Mouse (Mus musculus): ENCODE measurements around the gene Nuak2. TPM values are rescaled to one million over a fixed set of nuclear protein-coding genes. Genes with fewer than 3 reads are reported as not detected.

The Nuak2 gene
- polyA plus RNA-seq, 1 experiment from 2014 or later = 105 TPM

- Histone ChIP-seq H3K9me3 (ENCODE audit: control insufficient read depth, low read length) (no peaks in the 10 kb centered on the region), H3K36me3 (ENCODE audit: control insufficient read depth, insufficient read depth, low read length) (no peaks in the 10 kb centered on the region), H3K4me1 (ENCODE audit: control insufficient read depth, insufficient read depth, low read length) (peaks cover 39% of the 10 kb centered on the region), H3K4me2 (no peak overlapping the region), H3K9ac (ENCODE audit: low read length) (0 out of 2 replicates have a peak overlapping the region, but pooled peaks have one; percentile 10), H3K27ac (ENCODE audit: low read depth, low read length) (no peak overlapping the region), H3K4me3 (ENCODE audit: low read depth, low read length) (no peak overlapping the region), H3K27me3 (ENCODE audit: control insufficient read depth, insufficient read depth, low read length) (no peaks in the 10 kb centered on the region)
- WGBS = 56% methylated on average over 21 of the region's 21 CpGs
- DNase-seq (ENCODE audit: low spot score, missing footprints) = peak; percentile 85
- ATAC-seq (ENCODE audit: low FRiP score) = no peak
Observed at GRCm38 (mm10) chr1:132292318-132293129, 23.4 kb upstream of the Nuak2 start.

GRCm38 (mm10) chr1:132295506-132295905 lies 20.4 kb upstream of the Nuak2 start:
- peaks cover 37% of the 10 kb centered on the region for H3K4me1 ChIP-seq (ENCODE audit: control insufficient read depth, insufficient read depth, low read length)

GRCm38 (mm10) chr1:132296051-132296450 lies 19.9 kb upstream of the Nuak2 start:
- Histone ChIP-seq H3K36me3 (ENCODE audit: control insufficient read depth, insufficient read depth, low read length) (no peaks in the 10 kb centered on the region), H3K9ac (ENCODE audit: low read length) (no peak overlapping the region), H3K27me3 (ENCODE audit: control insufficient read depth, insufficient read depth, low read length) (peaks cover 6% of the 10 kb centered on the region; the same call in 1 of the 2 replicates), H3K27ac (ENCODE audit: low read depth, low read length) (no peak overlapping the region), H3K9me3 (ENCODE audit: control insufficient read depth, low read length) (no peaks in the 10 kb centered on the region), H3K4me3 (ENCODE audit: low read depth, low read length) (no peak overlapping the region), H3K4me1 (ENCODE audit: control insufficient read depth, insufficient read depth, low read length) (peaks cover 35% of the 10 kb centered on the region), H3K4me2 (no peak overlapping the region)
- ATAC-seq (ENCODE audit: low FRiP score) = no peak
- DNase-seq (ENCODE audit: low spot score, missing footprints) = no peak
- 61% methylated on average over 3 of the region's 3 CpGs for WGBS

More at GRCm38 (mm10) chr1:132295506-132295905, 20.4 kb upstream of the Nuak2 start:
- Histone ChIP-seq H3K9ac (ENCODE audit: low read length) (no peak overlapping the region), H3K27ac (ENCODE audit: low read depth, low read length) (no peak overlapping the region), H3K27me3 (ENCODE audit: control insufficient read depth, insufficient read depth, low read length) (peaks cover 6% of the 10 kb centered on the region; the same call in 1 of the 2 replicates), H3K4me2 (no peak overlapping the region), H3K36me3 (ENCODE audit: control insufficient read depth, insufficient read depth, low read length) (no peaks in the 10 kb centered on the region), H3K4me3 (ENCODE audit: low read depth, low read length) (no peak overlapping the region), H3K9me3 (ENCODE audit: control insufficient read depth, low read length) (no peaks in the 10 kb centered on the region)
- 73% methylated on average over 7 of the region's 7 CpGs for WGBS
- DNase-seq (ENCODE audit: low spot score, missing footprints) = no peak
- no peak for ATAC-seq (ENCODE audit: low FRiP score)

GRCm38 (mm10) chr1:132298425-132298800 lies 17.5 kb upstream of the Nuak2 start, which contains the start of gene Klhdc8a:
Gene Klhdc8a, plus strand, starts transcription at chr1:132298626.
- WGBS = under 1% methylated on average over 28 of the region's 28 CpGs
- Histone ChIP-seq H3K4me1 (ENCODE audit: control insufficient read depth, insufficient read depth, low read length) (peaks cover 27% of the 10 kb centered on the region), H3K27me3 (ENCODE audit: control insufficient read depth, insufficient read depth, low read length) (peaks cover 8% of the 10 kb centered on the region; the same call in 1 of the 2 replicates), H3K36me3 (ENCODE audit: control insufficient read depth, insufficient read depth, low read length) (no peaks in the 10 kb centered on the region), H3K9me3 (ENCODE audit: control insufficient read depth, low read length) (no peaks in the 10 kb centered on the region), H3K27ac (ENCODE audit: low read depth, low read length) (peak within 1 kb of the TSS; percentile 69), H3K4me3 (ENCODE audit: low read depth, low read length) (peak within 1 kb of the TSS; percentile 66), H3K4me2 (peak within 1 kb of the TSS; percentile 99), H3K9ac (ENCODE audit: low read length) (peak within 1 kb of the TSS; percentile 91)
- peak; percentile 62 for ATAC-seq (ENCODE audit: low FRiP score)
- DNase-seq (ENCODE audit: low spot score, missing footprints) = peak; percentile 95

GRCm38 (mm10) chr1:132298801-132299464 lies 17.0 kb upstream of the Nuak2 start:
- WGBS = 1% methylated on average over 70 of the region's 71 CpGs
- H3K27me3 ChIP-seq (ENCODE audit: control insufficient read depth, insufficient read depth, low read length) = peaks cover 8% of the 10 kb centered on the region; the same call in 1 of the 2 replicates
- peak overlapping the region; percentile 66 for H3K4me3 ChIP-seq (ENCODE audit: low read depth, low read length)
- peak; percentile 91 for DNase-seq (ENCODE audit: low spot score, missing footprints)
- H3K36me3 ChIP-seq (ENCODE audit: control insufficient read depth, insufficient read depth, low read length) = no peaks in the 10 kb centered on the region
- no peaks in the 10 kb centered on the region for H3K9me3 ChIP-seq (ENCODE audit: control insufficient read depth, low read length)
- peak overlapping the region; percentile 99 for H3K4me2 ChIP-seq
- peak overlapping the region; percentile 69 for H3K27ac ChIP-seq (ENCODE audit: low read depth, low read length)
- ATAC-seq (ENCODE audit: low FRiP score) = peak; percentile 58
- H3K4me1 ChIP-seq (ENCODE audit: control insufficient read depth, insufficient read depth, low read length) = peaks cover 33% of the 10 kb centered on the region
- peak overlapping the region; percentile 91 for H3K9ac ChIP-seq (ENCODE audit: low read length)

- ATAC-seq (ENCODE audit: low FRiP score) (no peak), DNase-seq (ENCODE audit: low spot score, missing footprints) (no peak)
- peaks cover 8% of the 10 kb centered on the region; the same call in 1 of the 2 replicates for H3K27me3 ChIP-seq (ENCODE audit: control insufficient read depth, insufficient read depth, low read length)
- H3K27ac ChIP-seq (ENCODE audit: low read depth, low read length) = no peak overlapping the region
- H3K36me3 ChIP-seq (ENCODE audit: control insufficient read depth, insufficient read depth, low read length) = no peaks in the 10 kb centered on the region
- peak overlapping the region; percentile 66 for H3K4me3 ChIP-seq (ENCODE audit: low read depth, low read length)
- H3K9ac ChIP-seq (ENCODE audit: low read length) = peak overlapping the region; percentile 91
- no peaks in the 10 kb centered on the region for H3K9me3 ChIP-seq (ENCODE audit: control insufficient read depth, low read length)
- peak overlapping the region; percentile 99 for H3K4me2 ChIP-seq
- H3K4me1 ChIP-seq (ENCODE audit: control insufficient read depth, insufficient read depth, low read length) = peaks cover 38% of the 10 kb centered on the region
- WGBS = 82% methylated on average over 5 of the region's 5 CpGs
Observed at GRCm38 (mm10) chr1:132299744-132300143, 16.2 kb upstream of the Nuak2 start.

GRCm38 (mm10) chr1:132301242-132301641 lies 14.7 kb upstream of the Nuak2 start:
- Histone ChIP-seq H3K9ac (ENCODE audit: low read length) (no peak overlapping the region), H3K27ac (ENCODE audit: low read depth, low read length) (no peak overlapping the region), H3K4me3 (ENCODE audit: low read depth, low read length) (no peak overlapping the region), H3K4me1 (ENCODE audit: control insufficient read depth, insufficient read depth, low read length) (peaks cover 40% of the 10 kb centered on the region), H3K36me3 (ENCODE audit: control insufficient read depth, insufficient read depth, low read length) (no peaks in the 10 kb centered on the region), H3K9me3 (ENCODE audit: control insufficient read depth, low read length) (no peaks in the 10 kb centered on the region), H3K27me3 (ENCODE audit: control insufficient read depth, insufficient read depth, low read length) (peaks cover 8% of the 10 kb centered on the region; the same call in 1 of the 2 replicates), H3K4me2 (0 out of 2 replicates have a peak overlapping the region, but pooled peaks have one; percentile 9)
- WGBS = 92% methylated on average over 5 of the region's 5 CpGs
- DNase-seq (ENCODE audit: low spot score, missing footprints) (no peak), ATAC-seq (ENCODE audit: low FRiP score) (no peak)

- no peak overlapping the region for H3K4me2 ChIP-seq
- H3K4me1 ChIP-seq (ENCODE audit: control insufficient read depth, insufficient read depth, low read length) = peaks cover 40% of the 10 kb centered on the region
- H3K27me3 ChIP-seq (ENCODE audit: control insufficient read depth, insufficient read depth, low read length) = peaks cover 8% of the 10 kb centered on the region; the same call in 1 of the 2 replicates
- WGBS = 87% methylated on average over 9 of the region's 9 CpGs
- no peak overlapping the region for H3K9ac ChIP-seq (ENCODE audit: low read length)
- no peaks in the 10 kb centered on the region for H3K9me3 ChIP-seq (ENCODE audit: control insufficient read depth, low read length)
- DNase-seq (ENCODE audit: low spot score, missing footprints) = no peak
- no peak overlapping the region for H3K27ac ChIP-seq (ENCODE audit: low read depth, low read length)
- H3K36me3 ChIP-seq (ENCODE audit: control insufficient read depth, insufficient read depth, low read length) = no peaks in the 10 kb centered on the region
- no peak for ATAC-seq (ENCODE audit: low FRiP score)
- no peak overlapping the region for H3K4me3 ChIP-seq (ENCODE audit: low read depth, low read length)
Observed at GRCm38 (mm10) chr1:132302341-132302866, 13.5 kb upstream of the Nuak2 start.
